Mouse (Mus musculus): ENCODE measurements around the gene Tspo2.

Gene Tspo2

GRCm38 (mm10) chr17:48451353-48451675, at the start of gene Tspo2:
TSS of gene Tspo2 (minus strand) at chr17:48451522.
- 83% methylated on average over 7 of the region's 7 CpGs for WGBS

GRCm38 (mm10) chr17:48500846-48501445, 49.6 kb upstream of the Tspo2 start:
- 75% methylated on average over 7 of the region's 7 CpGs for WGBS

GRCm38 (mm10) chr17:48497986-48498385, 46.7 kb upstream of the Tspo2 start:
- WGBS = 89% methylated on average over 3 of the region's 3 CpGs

- 61% methylated on average over 8 of the region's 8 CpGs for WGBS
Measured at GRCm38 (mm10) chr17:48493986-48494385, 42.7 kb upstream of the Tspo2 start.

GRCm38 (mm10) chr17:48493582-48493981, 42.3 kb upstream of the Tspo2 start:
- 56% methylated on average over 7 of the region's 7 CpGs for WGBS

GRCm38 (mm10) chr17:48492621-48493020, 41.3 kb upstream of the Tspo2 start:
- 93% methylated on average over 8 of the region's 8 CpGs for WGBS

GRCm38 (mm10) chr17:48489466-48489865, 38.1 kb upstream of the Tspo2 start:
- 73% methylated on average over 3 of the region's 3 CpGs for WGBS

GRCm38 (mm10) chr17:48484191-48484590, 32.9 kb upstream of the Tspo2 start:
- WGBS = 93% methylated on average over 5 of the region's 5 CpGs

- 80% methylated on average over 5 of the region's 5 CpGs for WGBS
Measured at GRCm38 (mm10) chr17:48483764-48484163, 32.4 kb upstream of the Tspo2 start.

GRCm38 (mm10) chr17:48479952-48480351, 28.6 kb upstream of the Tspo2 start:
- WGBS = 46% methylated on average over 10 of the region's 10 CpGs

GRCm38 (mm10) chr17:48475444-48475843, 24.1 kb upstream of the Tspo2 start:
- 87% methylated on average over 8 of the region's 8 CpGs for WGBS

- WGBS = 80% methylated on average over 6 of the region's 6 CpGs
Measured at GRCm38 (mm10) chr17:48474282-48474681, 23.0 kb upstream of the Tspo2 start.

GRCm38 (mm10) chr17:48467395-48468231, 16.3 kb upstream of the Tspo2 start:
- WGBS = 9% methylated on average over 22 of the region's 22 CpGs

- WGBS = 55% methylated on average over 22 of the region's 22 CpGs
Measured at GRCm38 (mm10) chr17:48466769-48467394, 15.6 kb upstream of the Tspo2 start.

- WGBS = 90% methylated on average over 4 of the region's 4 CpGs
Measured at GRCm38 (mm10) chr17:48463391-48463790, 12.1 kb upstream of the Tspo2 start.

GRCm38 (mm10) chr17:48462096-48462495, 10.8 kb upstream of the Tspo2 start:
- 97% methylated on average over 13 of the region's 13 CpGs for WGBS

- WGBS = 89% methylated on average over 13 of the region's 13 CpGs
Measured at GRCm38 (mm10) chr17:48457971-48458653, 6.8 kb upstream of the Tspo2 start.

- 95% methylated on average over 2 of the region's 2 CpGs for WGBS
Measured at GRCm38 (mm10) chr17:48455955-48456354, 4.6 kb upstream of the Tspo2 start.

- WGBS = 77% methylated on average over 11 of the region's 11 CpGs
Measured at GRCm38 (mm10) chr17:48454688-48455087, 3.4 kb upstream of the Tspo2 start, which contains the start of gene Unc5cl. TSS of gene Unc5cl (plus strand) at chr17:48454901.

GRCm38 (mm10) chr17:48454190-48454589, 2.9 kb upstream of the Tspo2 start:
- WGBS = 74% methylated on average over 7 of the region's 7 CpGs

- 88% methylated on average over 7 of the region's 7 CpGs for WGBS
Measured at GRCm38 (mm10) chr17:48453489-48453888, 2.2 kb upstream of the Tspo2 start.

GRCm38 (mm10) chr17:48451753-48452444, 577 bp upstream of the Tspo2 start:
- 63% methylated on average over 9 of the region's 9 CpGs for WGBS

All from cerebral cortex, adult 2 months (tissue).